Mouse (Mus musculus) skeletal muscle tissue, adult 2 months (tissue): ENCODE data around the gene Car9.

Experiments used
- DNase-seq: peaks from one replicate; pipeline ENCODE4 v3.0.0-alpha.2; 2012; ENCODE audit warnings: low read depth, low spot score

Car9 gene

DNA sequence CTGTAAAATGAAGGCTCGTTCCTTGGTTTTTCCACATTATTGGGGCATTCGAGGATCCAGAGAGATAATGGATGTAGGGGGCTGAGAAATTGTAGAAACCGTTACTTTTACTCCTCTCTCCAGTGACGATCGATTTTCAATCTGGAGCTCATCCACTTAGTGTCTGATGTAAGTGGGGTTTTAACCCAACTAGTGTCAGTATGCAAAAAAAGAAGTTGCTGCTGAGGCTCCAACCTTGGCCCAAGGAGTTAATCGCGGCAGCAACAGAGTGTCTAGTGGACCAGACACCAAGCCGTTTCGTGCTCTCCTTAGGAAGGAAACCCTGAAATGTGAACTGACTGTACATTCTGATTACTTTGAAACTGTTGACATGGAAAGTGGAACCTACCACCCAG lies 12.9 kb upstream of the Car9 start:
- DNase-seq: no peak

DNA sequence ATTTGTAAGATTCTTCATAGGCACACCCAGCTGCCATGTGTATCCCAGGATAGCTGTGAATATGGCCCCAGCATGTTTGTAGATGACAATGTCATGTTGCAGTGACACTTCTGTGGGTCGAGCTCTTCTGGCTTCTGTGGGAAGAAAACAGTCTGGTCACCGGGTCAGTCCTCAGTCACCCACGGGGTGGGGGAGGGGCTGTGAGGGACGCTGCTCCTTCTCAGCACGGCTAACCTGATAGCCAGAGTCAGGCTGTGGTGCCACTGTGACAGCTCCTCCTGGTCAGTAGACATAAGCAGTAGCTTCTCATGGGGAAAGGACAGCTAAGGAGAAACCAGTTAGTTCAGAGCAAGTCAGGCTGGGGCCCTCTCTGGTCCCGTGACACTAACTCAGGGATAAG lies 10.2 kb upstream of the Car9 start:
- no peak for DNase-seq

GRCm38 (mm10) chr4:43497405-43497804 lies 9.4 kb upstream of the Car9 start:
- DNase-seq: no peak

GRCm38 (mm10) chr4:43497946-43498345 lies 8.8 kb upstream of the Car9 start:
- no peak for DNase-seq

GRCm38 (mm10) chr4:43498983-43499382 lies 7.8 kb upstream of the Car9 start:
- DNase-seq: no peak

- peak; percentile 65 for DNase-seq
Measured at GRCm38 (mm10) chr4:43499407-43500333, 7.1 kb upstream of the Car9 start, which contains the start of gene Arhgef39. Arhgef39 (minus strand) TSS chr4:43499695.

GRCm38 (mm10) chr4:43503041-43503440 lies 3.7 kb upstream of the Car9 start:
- DNase-seq: no peak

GRCm38 (mm10) chr4:43503506-43503905 lies 3.3 kb upstream of the Car9 start:
- DNase-seq: no peak

- DNase-seq: no peak
Measured at GRCm38 (mm10) chr4:43504269-43504668, 2.5 kb upstream of the Car9 start.

GRCm38 (mm10) chr4:43506074-43506473 lies 692 bp upstream of the Car9 start:
- no peak for DNase-seq

DNA sequence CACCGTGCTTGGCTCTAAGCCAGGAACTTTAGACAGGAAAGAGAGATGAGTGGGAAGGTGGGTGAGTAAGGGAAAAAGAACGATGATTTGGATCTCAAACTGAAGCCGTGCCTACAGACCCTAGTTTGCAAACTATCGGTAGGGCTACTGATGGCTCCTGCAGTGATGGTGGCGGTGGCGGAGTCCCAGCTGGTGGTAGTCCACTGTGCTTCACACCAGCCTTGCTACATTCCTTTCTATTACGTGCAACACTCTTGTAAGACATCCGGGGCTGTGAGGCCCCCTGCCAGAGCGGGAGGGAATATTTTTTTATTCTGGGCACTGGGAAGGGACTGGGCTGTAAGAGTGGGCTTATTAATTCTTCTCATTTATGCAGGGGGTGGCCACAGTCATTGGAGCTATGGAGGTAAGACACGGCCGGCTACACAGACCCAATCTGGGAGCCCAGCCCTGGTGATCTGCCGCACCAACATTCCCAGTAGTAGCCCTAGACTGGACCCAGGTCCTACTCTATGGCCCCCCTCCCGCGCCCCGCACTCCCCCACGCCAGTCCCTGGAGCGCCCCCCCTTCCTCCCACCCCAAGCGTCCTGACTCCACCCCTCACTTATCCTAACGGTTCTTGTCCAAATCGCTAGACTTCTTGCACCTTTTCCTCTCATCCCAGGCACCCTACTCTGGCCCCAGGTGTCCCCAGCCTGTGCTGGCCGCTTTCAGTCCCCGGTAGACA lies 1.3 kb downstream of the Car9 start:
- DNase-seq: no peak

DNA sequence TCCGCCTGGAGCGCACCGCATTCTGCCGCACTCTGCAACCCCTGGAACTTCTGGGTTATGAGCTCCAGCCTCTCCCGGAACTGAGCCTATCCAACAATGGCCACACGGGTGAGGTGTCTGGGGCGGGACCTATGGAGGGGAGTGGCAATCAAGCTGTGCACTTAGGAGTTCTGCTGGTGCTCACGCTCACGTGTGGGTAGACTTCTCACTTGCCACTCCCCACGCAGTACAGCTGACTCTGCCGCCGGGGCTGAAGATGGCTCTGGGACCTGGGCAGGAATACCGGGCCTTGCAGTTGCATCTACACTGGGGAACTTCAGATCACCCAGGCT lies 1.9 kb downstream of the Car9 start:
- no peak for DNase-seq

GRCm38 (mm10) chr4:43509109-43509508 lies 2.3 kb downstream of the Car9 start:
- DNase-seq: no peak

GRCm38 (mm10) chr4:43511675-43512454 lies 5.1 kb downstream of the Car9 start:
- no peak for DNase-seq

GRCm38 (mm10) chr4:43512653-43513052 lies 5.9 kb downstream of the Car9 start:
- no peak for DNase-seq

DNA sequence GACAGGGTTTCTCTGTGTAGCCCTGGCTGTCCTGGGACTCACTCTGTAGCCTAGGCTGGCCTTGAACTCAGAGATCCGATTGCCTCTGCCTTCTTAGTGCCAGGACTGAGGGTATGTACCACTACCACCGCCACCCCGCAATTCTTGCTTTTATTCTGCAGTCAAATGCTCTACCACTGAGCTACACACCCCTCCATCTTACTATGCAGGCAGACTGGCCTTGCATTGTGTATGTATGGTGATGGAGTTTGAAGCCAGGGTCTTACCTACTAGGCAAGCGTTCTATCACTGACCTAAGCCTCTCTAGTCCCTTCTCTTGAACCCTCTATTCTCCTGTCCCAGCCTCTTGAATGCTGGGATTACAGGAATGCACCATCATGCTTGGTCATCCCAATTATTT lies 6.5 kb downstream of the Car9 start:
- no peak for DNase-seq

GRCm38 (mm10) chr4:43513791-43514190 lies 7.0 kb downstream of the Car9 start:
- no peak for DNase-seq

GRCm38 (mm10) chr4:43515764-43516708 lies 9.3 kb downstream of the Car9 start:
- no peak for DNase-seq

DNA sequence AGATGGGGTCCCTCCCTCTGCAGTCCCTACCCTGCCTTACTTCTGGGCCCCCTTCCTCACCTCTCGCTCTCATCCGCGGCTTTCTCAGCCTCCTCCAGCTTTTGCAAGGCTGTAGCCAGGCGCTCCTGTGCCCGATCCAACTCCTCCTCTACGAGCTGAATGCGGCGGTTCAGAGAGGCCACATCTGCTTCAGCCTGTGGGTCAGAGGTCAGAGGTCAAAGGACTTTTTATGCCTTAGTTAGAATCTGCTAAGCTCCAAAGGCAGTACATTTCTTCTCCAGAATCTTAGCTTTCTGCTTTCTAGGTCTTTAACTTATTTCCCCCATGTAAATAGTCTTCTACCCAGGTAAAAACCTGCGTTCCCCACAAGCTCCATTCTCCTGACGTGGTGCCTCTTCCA lies 12.8 kb downstream of the Car9 start:
- no peak for DNase-seq

GRCm38 (mm10) chr4:43519956-43520355 lies 13.2 kb downstream of the Car9 start:
- DNase-seq: peak; percentile 95

- DNase-seq: no peak
Measured at GRCm38 (mm10) chr4:43527880-43528279, 21.1 kb downstream of the Car9 start.
